Mouse (Mus musculus): Measurements from ENCODE around the gene Olfr1016. TPM values are rescaled to one million over a fixed set of nuclear protein-coding genes. Genes with fewer than 3 reads are reported as not detected.

Olfr1016 gene
- not detected in 2 replicates for polyA plus RNA-seq (2015; fragmentation: Nextera tagmentation; extraction: Ambion mirVana)

DNA sequence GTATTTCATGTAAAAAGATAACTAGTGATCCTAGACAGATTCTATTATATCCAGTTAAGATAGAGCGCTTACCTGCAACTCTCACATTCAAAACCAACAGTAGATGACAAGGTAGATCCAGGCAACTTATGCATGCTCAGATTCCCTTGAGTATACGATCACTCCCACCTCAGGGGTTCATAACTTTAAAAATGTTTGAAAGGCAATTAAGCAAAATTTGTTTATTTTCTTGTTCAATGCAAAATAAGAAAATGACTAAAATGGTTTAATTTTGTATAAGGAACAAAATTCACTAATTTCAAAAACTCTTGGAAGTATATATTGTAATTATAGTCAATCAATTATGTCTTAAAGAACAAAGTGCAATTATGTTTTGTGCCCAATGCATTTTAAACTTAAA is at the start of gene Olfr1016:
TSS of gene Olfr1016 (minus strand) at position 101 of the 400 bp plus-strand sequence.
- H3K4me1 ChIP-seq = no peaks in the 10 kb centered on the region
- no peaks in the 10 kb centered on the region for H3K9me3 ChIP-seq (replicated peaks)
- no peaks in the 10 kb centered on the region for H3K36me3 ChIP-seq
- H3K27ac ChIP-seq = no peak within 1 kb of the TSS
- H3K4me3 ChIP-seq (replicated peaks) = no peak within 1 kb of the TSS
- ATAC-seq (replicated peaks; ENCODE audit: low FRiP score) = no peak
- no peak within 1 kb of the TSS for H3K4me2 ChIP-seq
- no peaks in the 10 kb centered on the region for H3K27me3 ChIP-seq
- H3K9ac ChIP-seq = no peak within 1 kb of the TSS
- 92% methylated on average over 2 of the region's 2 CpGs for WGBS

DNA sequence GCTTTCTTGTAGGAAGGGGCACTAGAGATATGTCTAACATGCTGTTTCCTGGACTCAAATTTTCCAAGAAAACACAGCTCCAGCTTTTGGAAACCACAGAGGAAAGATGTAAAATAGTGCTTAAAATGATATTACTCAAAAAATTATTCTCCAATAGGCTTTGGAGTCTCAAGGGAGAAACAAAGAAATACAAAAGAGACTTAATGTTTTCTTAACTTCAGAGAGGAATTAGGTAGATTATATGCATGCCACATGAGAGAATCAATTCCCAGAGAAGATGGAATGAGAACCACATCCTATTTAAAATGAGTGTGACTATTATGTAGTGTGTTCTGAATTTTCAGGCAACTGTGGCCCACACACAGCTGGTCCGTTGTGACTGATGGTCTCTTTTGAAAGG is 44.4 kb upstream of the Olfr1016 start, which contains the start of gene Olfr1020:
TSS of gene Olfr1020 (plus strand) at position 301 of the 400 bp plus-strand sequence.
- no peak within 1 kb of the TSS for H3K27ac ChIP-seq
- no peak for ATAC-seq (replicated peaks; ENCODE audit: low FRiP score)
- H3K4me2 ChIP-seq = no peak within 1 kb of the TSS
- H3K27me3 ChIP-seq = no peaks in the 10 kb centered on the region
- no peaks in the 10 kb centered on the region for H3K4me1 ChIP-seq
- no peaks in the 10 kb centered on the region for H3K9me3 ChIP-seq (replicated peaks)
- H3K9ac ChIP-seq = no peak within 1 kb of the TSS
- H3K36me3 ChIP-seq = no peaks in the 10 kb centered on the region
- 82% methylated on average over 1 of the region's 1 CpGs for WGBS
- no peak within 1 kb of the TSS for H3K4me3 ChIP-seq (replicated peaks)

- ATAC-seq (replicated peaks; ENCODE audit: low FRiP score) = no peak
- Histone ChIP-seq H3K9me3 (replicated peaks) (no peaks in the 10 kb centered on the region), H3K4me2 (no peak within 1 kb of the TSS), H3K4me3 (replicated peaks) (no peak within 1 kb of the TSS), H3K27me3 (no peaks in the 10 kb centered on the region), H3K4me1 (no peaks in the 10 kb centered on the region), H3K27ac (no peak within 1 kb of the TSS), H3K9ac (no peak within 1 kb of the TSS), H3K36me3 (no peaks in the 10 kb centered on the region)
These were observed 43.0 kb upstream of the Olfr1016 start, which contains the start of gene Olfr1019 for GRCm38 (mm10) chr2:85845383-85845782. Gene Olfr1019 (minus strand): TSS chr2:85845483.

- Histone ChIP-seq H3K9me3 (replicated peaks) (no peaks in the 10 kb centered on the region), H3K4me1 (no peaks in the 10 kb centered on the region), H3K36me3 (no peaks in the 10 kb centered on the region), H3K27me3 (no peaks in the 10 kb centered on the region), H3K4me2 (no peak within 1 kb of the TSS), H3K9ac (no peak within 1 kb of the TSS), H3K27ac (no peak within 1 kb of the TSS), H3K4me3 (replicated peaks) (no peak within 1 kb of the TSS)
- no peak for ATAC-seq (replicated peaks; ENCODE audit: low FRiP score)
These were observed 15.8 kb upstream of the Olfr1016 start, which contains the start of gene Olfr1018 for GRCm38 (mm10) chr2:85818179-85818578. Gene Olfr1018 (plus strand): TSS chr2:85818479.

DNA sequence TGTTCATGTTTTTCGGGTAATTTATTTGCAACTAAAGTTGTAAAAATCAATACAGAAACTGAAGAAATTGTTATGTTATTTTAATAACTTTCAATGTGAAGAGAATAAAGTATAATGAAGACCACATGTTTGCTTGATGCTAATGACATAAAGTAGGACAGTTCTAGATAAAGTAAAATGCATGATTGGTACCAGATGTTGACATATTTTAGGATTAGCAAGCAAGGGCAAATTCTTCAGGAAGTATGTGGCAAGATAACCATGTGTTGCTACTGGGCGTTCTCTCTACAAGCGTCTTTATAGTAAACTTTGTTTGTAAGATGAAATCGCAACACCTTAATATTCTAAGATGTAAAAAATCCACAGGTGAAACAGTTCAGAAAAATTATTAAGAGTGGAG is 2.2 kb upstream of the Olfr1016 start:
- no peak overlapping the region for H3K27ac ChIP-seq
- H3K4me2 ChIP-seq = no peak overlapping the region
- H3K36me3 ChIP-seq = no peaks in the 10 kb centered on the region
- no peak overlapping the region for H3K9ac ChIP-seq
- H3K27me3 ChIP-seq = no peaks in the 10 kb centered on the region
- no peaks in the 10 kb centered on the region for H3K9me3 ChIP-seq (replicated peaks)
- no peaks in the 10 kb centered on the region for H3K4me1 ChIP-seq
- H3K4me3 ChIP-seq (replicated peaks) = no peak overlapping the region
- 82% methylated on average over 4 of the region's 4 CpGs for WGBS
- ATAC-seq (replicated peaks; ENCODE audit: low FRiP score) = no peak

- no peak for ATAC-seq (replicated peaks; ENCODE audit: low FRiP score)
- H3K9me3 ChIP-seq (replicated peaks) = no peaks in the 10 kb centered on the region
- 64% methylated on average over 2 of the region's 2 CpGs for whole genome bisulfite sequencing
- H3K27ac ChIP-seq = no peak overlapping the region
- no peak overlapping the region for H3K4me3 ChIP-seq (replicated peaks)
- no peaks in the 10 kb centered on the region for H3K27me3 ChIP-seq
- H3K4me2 ChIP-seq = no peak overlapping the region
- no peaks in the 10 kb centered on the region for H3K4me1 ChIP-seq
- no peak overlapping the region for H3K9ac ChIP-seq
- H3K36me3 ChIP-seq = no peaks in the 10 kb centered on the region
These were observed 10.0 kb downstream of the Olfr1016 start for GRCm38 (mm10) chr2:85792331-85792730.

GRCm38 (mm10) chr2:85781717-85782116 is 20.6 kb downstream of the Olfr1016 start, which contains the start of gene Olfr1015:
Gene Olfr1015 (plus strand): TSS chr2:85782017.
- ATAC-seq (replicated peaks; ENCODE audit: low FRiP score) = no peak
- H3K27ac ChIP-seq = no peak within 1 kb of the TSS

DNA sequence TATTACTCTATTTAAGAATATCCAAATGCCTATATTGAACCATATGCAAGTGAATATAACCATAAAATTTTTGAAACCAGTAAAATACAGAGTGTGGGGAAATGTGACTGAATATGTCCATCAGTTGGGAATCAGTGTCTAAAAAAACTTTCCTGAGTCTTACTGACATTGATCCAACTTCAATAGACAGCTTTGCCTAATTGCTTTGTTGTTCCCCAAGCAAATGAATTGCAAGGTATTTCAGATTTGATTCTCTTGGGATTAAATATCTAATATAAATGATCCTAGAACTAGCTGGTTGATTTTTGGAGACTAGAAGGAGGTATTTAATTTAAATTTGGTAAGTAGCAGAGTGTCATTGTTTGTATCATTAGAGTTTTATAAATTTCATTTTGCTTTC is 29.9 kb downstream of the Olfr1016 start, which contains the start of gene Olfr1014:
TSS of gene Olfr1014 (plus strand) at position 301 of the 400 bp plus-strand sequence.
- H3K9ac ChIP-seq = no peak within 1 kb of the TSS
- H3K27ac ChIP-seq = no peak within 1 kb of the TSS
- H3K4me1 ChIP-seq = no peaks in the 10 kb centered on the region
- H3K27me3 ChIP-seq = no peaks in the 10 kb centered on the region
- H3K4me2 ChIP-seq = no peak within 1 kb of the TSS
- no peaks in the 10 kb centered on the region for H3K36me3 ChIP-seq
- no peak within 1 kb of the TSS for H3K4me3 ChIP-seq (replicated peaks)
- H3K9me3 ChIP-seq (replicated peaks) = no peaks in the 10 kb centered on the region
- no peak for ATAC-seq (replicated peaks; ENCODE audit: low FRiP score)

More at GRCm38 (mm10) chr2:85781717-85782116, 20.6 kb downstream of the Olfr1016 start, which contains the start of gene Olfr1015:
- no peak within 1 kb of the TSS for H3K4me3 ChIP-seq (replicated peaks)
- no peaks in the 10 kb centered on the region for H3K36me3 ChIP-seq
- no peak within 1 kb of the TSS for H3K9ac ChIP-seq
- H3K9me3 ChIP-seq (replicated peaks) = no peaks in the 10 kb centered on the region
- no peaks in the 10 kb centered on the region for H3K27me3 ChIP-seq
- H3K4me1 ChIP-seq = no peaks in the 10 kb centered on the region
- H3K4me2 ChIP-seq = no peak within 1 kb of the TSS

DNA sequence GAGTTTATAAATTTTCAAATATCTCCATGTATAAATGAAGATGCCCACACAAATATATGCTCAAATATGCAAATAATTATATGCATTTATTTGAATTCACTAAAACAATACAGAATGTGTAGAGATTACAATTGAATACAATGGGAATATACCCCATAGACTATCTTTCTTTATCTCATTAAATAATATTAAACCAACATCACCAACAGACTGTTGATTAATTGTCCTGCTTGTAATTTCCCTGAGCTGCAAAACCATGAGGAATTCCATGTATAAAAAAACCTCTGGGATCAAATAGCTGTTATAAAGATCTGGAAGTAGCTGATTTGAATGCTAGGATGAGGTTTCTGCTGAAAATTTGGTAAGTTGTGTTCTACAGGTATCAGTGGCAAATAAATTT is 35.5 kb downstream of the Olfr1016 start, which contains the start of gene Olfr1013:
TSS of gene Olfr1013 (plus strand) at position 301 of the 400 bp plus-strand sequence.
- Histone ChIP-seq H3K27me3 (no peaks in the 10 kb centered on the region), H3K9ac (no peak within 1 kb of the TSS), H3K9me3 (replicated peaks) (no peaks in the 10 kb centered on the region), H3K36me3 (no peaks in the 10 kb centered on the region), H3K27ac (no peak within 1 kb of the TSS), H3K4me2 (no peak within 1 kb of the TSS), H3K4me3 (replicated peaks) (no peak within 1 kb of the TSS), H3K4me1 (no peaks in the 10 kb centered on the region)
- ATAC-seq (replicated peaks; ENCODE audit: low FRiP score) = no peak

DNA sequence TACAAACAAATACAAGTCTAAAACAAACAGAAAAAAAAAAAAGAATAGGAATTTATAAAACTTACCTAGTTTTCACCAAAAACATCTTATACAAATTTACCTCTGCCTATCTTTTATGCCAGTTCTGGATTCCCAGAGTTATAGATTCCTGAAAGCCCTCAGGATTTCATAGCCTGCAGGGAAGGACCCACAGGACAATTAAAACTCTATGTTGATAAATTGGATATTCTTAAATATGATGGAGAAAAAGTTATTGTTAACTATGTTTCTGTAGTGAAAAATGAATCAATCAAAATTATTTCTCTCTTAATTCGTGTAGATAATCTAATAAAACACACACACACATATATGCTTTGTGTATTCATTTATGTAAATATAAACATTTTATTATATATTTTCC is 39.7 kb downstream of the Olfr1016 start, which contains the start of gene Olfr1012:
TSS of gene Olfr1012 (minus strand) at position 101 of the 400 bp plus-strand sequence.
- no peak within 1 kb of the TSS for H3K4me3 ChIP-seq (replicated peaks)
- no peaks in the 10 kb centered on the region for H3K4me1 ChIP-seq
- H3K27me3 ChIP-seq = no peaks in the 10 kb centered on the region
- H3K9me3 ChIP-seq (replicated peaks) = no peaks in the 10 kb centered on the region
- no peak within 1 kb of the TSS for H3K9ac ChIP-seq
- H3K4me2 ChIP-seq = no peak within 1 kb of the TSS
- H3K36me3 ChIP-seq = no peaks in the 10 kb centered on the region
- whole genome bisulfite sequencing = 59% methylated on average over 1 of the region's 1 CpGs
- H3K27ac ChIP-seq = no peak within 1 kb of the TSS
- ATAC-seq (replicated peaks; ENCODE audit: low FRiP score) = no peak

DNA sequence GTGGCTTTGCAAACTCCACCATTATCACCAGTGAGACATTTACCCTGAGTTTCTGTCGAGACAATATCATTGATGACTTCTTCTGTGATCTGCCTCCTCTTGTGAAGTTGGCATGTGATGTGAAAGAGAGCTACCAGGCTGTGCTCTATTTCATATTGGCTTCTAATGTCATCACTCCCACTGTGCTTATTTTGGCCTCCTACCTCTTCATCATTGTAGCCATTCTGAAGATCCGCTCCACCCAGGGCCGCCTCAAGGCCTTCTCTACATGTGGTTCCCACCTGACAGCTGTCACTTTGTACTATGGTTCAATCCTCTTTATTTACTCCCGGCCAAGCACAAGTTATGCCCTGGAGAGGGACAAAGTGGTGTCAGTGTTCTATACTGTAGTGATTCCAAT is 48.5 kb downstream of the Olfr1016 start:
- Histone ChIP-seq H3K4me2 (no peak overlapping the region), H3K9me3 (replicated peaks) (no peaks in the 10 kb centered on the region), H3K4me1 (no peaks in the 10 kb centered on the region), H3K9ac (no peak overlapping the region), H3K36me3 (no peaks in the 10 kb centered on the region), H3K27ac (no peak overlapping the region), H3K4me3 (replicated peaks) (no peak overlapping the region), H3K27me3 (no peaks in the 10 kb centered on the region)
- 81% methylated on average over 4 of the region's 4 CpGs for WGBS
- no peak for ATAC-seq (replicated peaks; ENCODE audit: low FRiP score)

Data from kidney, embryonic 15.5 days (tissue).